Mouse (Mus musculus) lung, embryonic 15.5 days (tissue): ENCODE results near the gene Lama1. TPM values are rescaled to one million over a fixed set of nuclear protein-coding genes. Genes with fewer than 3 reads are reported as not detected.
A peak's percentile ranks its signal among the peaks of the same experiment; 100 is the strongest.

Source experiments
- ATAC-seq: fragments of 200-750 bp; cut with Nextera tagmentation; 2 replicates; pipeline ENCODE4 v1.8.0; 2017; ENCODE audit warnings: moderate number of reproducible peaks, borderline replicate concordance; ENCODE audit not compliant: low FRiP score, low TSS enrichment; ENCODE audit errors: extremely low read depth
- H3K27ac ChIP-seq: fragments of 300-500 bp; sonication (generic); 2 replicates; pipeline ENCODE4 v1.5.1; 2015; ENCODE audit warnings: moderate library complexity, mild to moderate bottlenecking, inconsistent platforms
- H3K27me3 ChIP-seq: fragments of 300-500 bp; sonication (generic); 2 replicates; pipeline ENCODE4 v1.6.1; 2015; ENCODE audit warnings: inconsistent platforms
- H3K36me3 ChIP-seq: fragments of 300-500 bp; sonication (generic); 2 replicates; pipeline ENCODE4 v1.6.1; 2015; ENCODE audit warnings: inconsistent platforms
- H3K4me1 ChIP-seq: fragments of 300-500 bp; sonication (generic); 2 replicates; pipeline ENCODE4 v1.6.1; 2015; ENCODE audit warnings: inconsistent platforms
- H3K4me2 ChIP-seq: fragments of 300-500 bp; sonication (generic); 2 replicates; pipeline ENCODE4 v1.6.1; 2015; ENCODE audit warnings: inconsistent platforms, mild to moderate bottlenecking, moderate library complexity
- H3K4me3 ChIP-seq: fragments of 300-500 bp; sonication (generic); 2 replicates; pipeline ENCODE4 v1.5.1; 2015; ENCODE audit warnings: mild to moderate bottlenecking, inconsistent platforms
- H3K9ac ChIP-seq: fragments of 300-500 bp; sonication (generic); 2 replicates; pipeline ENCODE4 v1.6.1; 2015; ENCODE audit warnings: inconsistent platforms
- H3K9me3 ChIP-seq: fragments of 300-500 bp; sonication (generic); 2 replicates; pipeline ENCODE4 v1.6.1; 2016; ENCODE audit warnings: inconsistent platforms
- WGBS: fragments of 180-500 bp; shearing (Covaris S2); methylation state at CpG from one replicate; pipeline ENCODE4 v1.1.7; 2015; 5-methylcytosine and 5-hydroxymethylcytosine counted together
- polyA plus RNA-seq: library from polyadenylated mRNA; unstranded; fragments of >200 nt; fragmentation: Nextera tagmentation; extraction: Ambion mirVana; gene quantifications from 2 replicates; pipeline ENCODE4 v1.2.1, GENCODE M21; 2015

Gene Lama1
- polyA plus RNA-seq, 1 experiment from 2014 or later = 3.9 TPM

- 76% methylated on average over 16 of the region's 16 CpGs for WGBS
- Histone ChIP-seq H3K27ac (no peak overlapping the region), H3K27me3 (no peaks in the 10 kb centered on the region), H3K9me3 (no peaks in the 10 kb centered on the region), H3K4me1 (0 out of 2 replicates have a peak, but pooled peaks cover 5% of the 10 kb centered on the region), H3K9ac (no peak overlapping the region), H3K4me3 (no peak overlapping the region), H3K4me2 (no peak overlapping the region), H3K36me3 (peaks cover 52% of the 10 kb centered on the region)
- ATAC-seq = peak; percentile 48
Observed at GRCm38 (mm10) chr17:67861744-67862535, 164.9 kb downstream of the Lama1 start.

- Histone ChIP-seq H3K9me3 (no peaks in the 10 kb centered on the region), H3K9ac (no peak overlapping the region), H3K36me3 (peaks cover 43% of the 10 kb centered on the region), H3K27me3 (no peaks in the 10 kb centered on the region), H3K27ac (no peak overlapping the region), H3K4me3 (no peak overlapping the region), H3K4me1 (0 out of 2 replicates have a peak, but pooled peaks cover 8% of the 10 kb centered on the region), H3K4me2 (no peak overlapping the region)
- no peak for ATAC-seq
- 82% methylated on average over 10 of the region's 10 CpGs for WGBS
Observed at GRCm38 (mm10) chr17:67864363-67864762, 167.3 kb downstream of the Lama1 start.

GRCm38 (mm10) chr17:67864912-67865311, 167.9 kb downstream of the Lama1 start:
- H3K36me3 ChIP-seq = peaks cover 43% of the 10 kb centered on the region
- H3K27ac ChIP-seq = no peak overlapping the region
- H3K9me3 ChIP-seq = no peaks in the 10 kb centered on the region
- no peaks in the 10 kb centered on the region for H3K27me3 ChIP-seq
- H3K4me3 ChIP-seq = no peak overlapping the region
- H3K4me2 ChIP-seq = no peak overlapping the region
- H3K4me1 ChIP-seq = 0 out of 2 replicates have a peak, but pooled peaks cover 8% of the 10 kb centered on the region
- ATAC-seq = no peak
- WGBS = 81% methylated on average over 3 of the region's 3 CpGs
- no peak overlapping the region for H3K9ac ChIP-seq

- H3K36me3 ChIP-seq = peaks cover 38% of the 10 kb centered on the region
- no peak overlapping the region for H3K9ac ChIP-seq
- H3K9me3 ChIP-seq = no peaks in the 10 kb centered on the region
- no peak overlapping the region for H3K4me2 ChIP-seq
- WGBS = 49% methylated on average over 9 of the region's 9 CpGs
- H3K27ac ChIP-seq = peak overlapping the region; percentile 70
- H3K4me1 ChIP-seq = 0 out of 2 replicates have a peak, but pooled peaks cover 10% of the 10 kb centered on the region
- peak; percentile 28; the same call in 1 of the 2 replicates for ATAC-seq
- no peaks in the 10 kb centered on the region for H3K27me3 ChIP-seq
- no peak overlapping the region for H3K4me3 ChIP-seq
Observed at GRCm38 (mm10) chr17:67866026-67866425, 169.0 kb downstream of the Lama1 start.

- Histone ChIP-seq H3K36me3 (peaks cover 38% of the 10 kb centered on the region), H3K4me2 (no peak overlapping the region), H3K4me3 (no peak overlapping the region), H3K27me3 (no peaks in the 10 kb centered on the region), H3K27ac (peak overlapping the region; percentile 70), H3K9ac (no peak overlapping the region), H3K4me1 (0 out of 2 replicates have a peak, but pooled peaks cover 10% of the 10 kb centered on the region), H3K9me3 (no peaks in the 10 kb centered on the region)
- WGBS = 68% methylated on average over 20 of the region's 20 CpGs
- ATAC-seq = no peak; the same call in 1 of the 2 replicates
Observed at GRCm38 (mm10) chr17:67866541-67867241, 169.6 kb downstream of the Lama1 start.

GRCm38 (mm10) chr17:67869731-67870601, 172.9 kb downstream of the Lama1 start:
- H3K36me3 ChIP-seq = peaks cover 55% of the 10 kb centered on the region
- ATAC-seq = peak; percentile 32; the same call in 1 of the 2 replicates
- WGBS = 68% methylated on average over 23 of the region's 23 CpGs

More at GRCm38 (mm10) chr17:67869731-67870601, 172.9 kb downstream of the Lama1 start:
- Histone ChIP-seq H3K4me3 (no peak overlapping the region), H3K9me3 (no peaks in the 10 kb centered on the region), H3K4me2 (no peak overlapping the region), H3K27me3 (no peaks in the 10 kb centered on the region), H3K4me1 (0 out of 2 replicates have a peak, but pooled peaks cover 10% of the 10 kb centered on the region), H3K27ac (no peak overlapping the region), H3K9ac (no peak overlapping the region)

Other genes with a start within 250 kb of the Lama1 start
- gene Lrrc30, start 64.5 kb upstream of the Lama1 start, polyA plus RNA-seq = not detected in 2 replicates